Mouse (Mus musculus): Measurements from ENCODE around the gene Gdpgp1. TPM values are rescaled to one million over a fixed set of nuclear protein-coding genes. Genes with fewer than 3 reads are reported as not detected.

Gene Gdpgp1
- polyA plus RNA-seq, 1 experiment from 2014 or later: 4.5 TPM

GRCm38 (mm10) chr7:80267764-80268163, 35.1 kb downstream of the Gdpgp1 start:
- Histone ChIP-seq H3K27ac (ENCODE audit: low read depth) (no peak overlapping the region), H3K4me2 (ENCODE audit: low read length) (no peak overlapping the region), H3K4me3 (ENCODE audit: low read depth, low read length) (no peak overlapping the region), H3K27me3 (replicated peaks; ENCODE audit: control insufficient read depth, insufficient read depth, low read length) (no peaks in the 10 kb centered on the region), H3K36me3 (ENCODE audit: control insufficient read depth, insufficient read depth, low read length) (peaks cover 40% of the 10 kb centered on the region), H3K9ac (ENCODE audit: low read length) (no peak overlapping the region), H3K9me3 (ENCODE audit: control insufficient read depth, low read length) (no peaks in the 10 kb centered on the region), H3K4me1 (replicated peaks; ENCODE audit: control insufficient read depth, insufficient read depth, low read length) (peaks cover 4% of the 10 kb centered on the region)
- ATAC-seq (replicated peaks; ENCODE audit: low FRiP score, low TSS enrichment, low read depth) (no peak), DNase-seq (ENCODE audit: low spot score) (no peak)
- WGBS: 68% methylated on average over 1 of the region's 1 CpGs

- 3% methylated on average over 21 of the region's 21 CpGs for WGBS
- no peak within 1 kb of the TSS for H3K27ac ChIP-seq (ENCODE audit: low read depth)
Observed at GRCm38 (mm10) chr7:80268897-80269750, 36.5 kb downstream of the Gdpgp1 start, which contains the start of gene Vps33b. Vps33b (plus strand) TSS chr7:80269649.

GRCm38 (mm10) chr7:80269751-80270255, 37.1 kb downstream of the Gdpgp1 start:
- DNase-seq (ENCODE audit: low spot score) (no peak), ATAC-seq (replicated peaks; ENCODE audit: low FRiP score, low TSS enrichment, low read depth) (peak; percentile 45; the same call in 1 of the 2 replicates)
- Histone ChIP-seq H3K4me1 (replicated peaks; ENCODE audit: control insufficient read depth, insufficient read depth, low read length) (peaks cover 4% of the 10 kb centered on the region), H3K27ac (ENCODE audit: low read depth) (no peak overlapping the region), H3K27me3 (replicated peaks; ENCODE audit: control insufficient read depth, insufficient read depth, low read length) (no peaks in the 10 kb centered on the region), H3K36me3 (ENCODE audit: control insufficient read depth, insufficient read depth, low read length) (peaks cover 49% of the 10 kb centered on the region), H3K4me3 (ENCODE audit: low read depth, low read length) (peak overlapping the region; percentile 87), H3K4me2 (ENCODE audit: low read length) (peak overlapping the region; percentile 93), H3K9ac (ENCODE audit: low read length) (peak overlapping the region; percentile 78), H3K9me3 (ENCODE audit: control insufficient read depth, low read length) (peaks cover 8% of the 10 kb centered on the region)
- 1% methylated on average over 23 of the region's 23 CpGs for WGBS

More at GRCm38 (mm10) chr7:80268897-80269750, 36.5 kb downstream of the Gdpgp1 start, which contains the start of gene Vps33b:
- ATAC-seq (replicated peaks; ENCODE audit: low FRiP score, low TSS enrichment, low read depth) (peak; percentile 85), DNase-seq (ENCODE audit: low spot score) (peak; percentile 97)
- H3K27me3 ChIP-seq (replicated peaks; ENCODE audit: control insufficient read depth, insufficient read depth, low read length): no peaks in the 10 kb centered on the region
- peak within 1 kb of the TSS; percentile 78 for H3K9ac ChIP-seq (ENCODE audit: low read length)
- peak within 1 kb of the TSS; percentile 87 for H3K4me3 ChIP-seq (ENCODE audit: low read depth, low read length)
- H3K9me3 ChIP-seq (ENCODE audit: control insufficient read depth, low read length): peaks cover under 1% of the 10 kb centered on the region; the same call in 1 of the 2 replicates
- H3K4me2 ChIP-seq (ENCODE audit: low read length): peak within 1 kb of the TSS; percentile 93
- H3K4me1 ChIP-seq (replicated peaks; ENCODE audit: control insufficient read depth, insufficient read depth, low read length): peaks cover 4% of the 10 kb centered on the region
- H3K36me3 ChIP-seq (ENCODE audit: control insufficient read depth, insufficient read depth, low read length): peaks cover 49% of the 10 kb centered on the region

- WGBS: 89% methylated on average over 2 of the region's 2 CpGs
- Histone ChIP-seq H3K9me3 (ENCODE audit: control insufficient read depth, low read length) (peaks cover 12% of the 10 kb centered on the region), H3K4me3 (ENCODE audit: low read depth, low read length) (no peak overlapping the region), H3K36me3 (ENCODE audit: control insufficient read depth, insufficient read depth, low read length) (peaks cover 51% of the 10 kb centered on the region), H3K27me3 (replicated peaks; ENCODE audit: control insufficient read depth, insufficient read depth, low read length) (no peaks in the 10 kb centered on the region), H3K9ac (ENCODE audit: low read length) (no peak overlapping the region), H3K4me1 (replicated peaks; ENCODE audit: control insufficient read depth, insufficient read depth, low read length) (peaks cover 4% of the 10 kb centered on the region), H3K27ac (ENCODE audit: low read depth) (no peak overlapping the region), H3K4me2 (ENCODE audit: low read length) (no peak overlapping the region)
- DNase-seq (ENCODE audit: low spot score) (no peak), ATAC-seq (replicated peaks; ENCODE audit: low FRiP score, low TSS enrichment, low read depth) (no peak)
Observed at GRCm38 (mm10) chr7:80273456-80273855, 40.8 kb downstream of the Gdpgp1 start.

- no peak overlapping the region for H3K4me2 ChIP-seq (ENCODE audit: low read length)
- no peak for DNase-seq (ENCODE audit: low spot score)
- H3K9ac ChIP-seq (ENCODE audit: low read length): no peak overlapping the region
- no peaks in the 10 kb centered on the region for H3K4me1 ChIP-seq (replicated peaks; ENCODE audit: control insufficient read depth, insufficient read depth, low read length)
- H3K9me3 ChIP-seq (ENCODE audit: control insufficient read depth, low read length): peaks cover 12% of the 10 kb centered on the region
- no peak overlapping the region for H3K27ac ChIP-seq (ENCODE audit: low read depth)
- 95% methylated on average over 4 of the region's 4 CpGs for WGBS
- H3K36me3 ChIP-seq (ENCODE audit: control insufficient read depth, insufficient read depth, low read length): peaks cover 72% of the 10 kb centered on the region
- ATAC-seq (replicated peaks; ENCODE audit: low FRiP score, low TSS enrichment, low read depth): no peak
- H3K4me3 ChIP-seq (ENCODE audit: low read depth, low read length): no peak overlapping the region
- H3K27me3 ChIP-seq (replicated peaks; ENCODE audit: control insufficient read depth, insufficient read depth, low read length): no peaks in the 10 kb centered on the region
Observed at GRCm38 (mm10) chr7:80276374-80276773, 43.7 kb downstream of the Gdpgp1 start.

GRCm38 (mm10) chr7:80280032-80280431, 47.4 kb downstream of the Gdpgp1 start:
- H3K9ac ChIP-seq (ENCODE audit: low read length): no peak overlapping the region
- H3K27ac ChIP-seq (ENCODE audit: low read depth): no peak overlapping the region
- no peak overlapping the region for H3K4me3 ChIP-seq (ENCODE audit: low read depth, low read length)
- WGBS: 87% methylated on average over 10 of the region's 10 CpGs
- DNase-seq (ENCODE audit: low spot score) (no peak), ATAC-seq (replicated peaks; ENCODE audit: low FRiP score, low TSS enrichment, low read depth) (no peak)
- peaks cover 69% of the 10 kb centered on the region for H3K36me3 ChIP-seq (ENCODE audit: control insufficient read depth, insufficient read depth, low read length)
- H3K4me2 ChIP-seq (ENCODE audit: low read length): no peak overlapping the region
- no peaks in the 10 kb centered on the region for H3K4me1 ChIP-seq (replicated peaks; ENCODE audit: control insufficient read depth, insufficient read depth, low read length)
- H3K27me3 ChIP-seq (replicated peaks; ENCODE audit: control insufficient read depth, insufficient read depth, low read length): no peaks in the 10 kb centered on the region
- H3K9me3 ChIP-seq (ENCODE audit: control insufficient read depth, low read length): peaks cover 3% of the 10 kb centered on the region

GRCm38 (mm10) chr7:80280998-80281397, 48.3 kb downstream of the Gdpgp1 start:
- peaks cover 71% of the 10 kb centered on the region for H3K36me3 ChIP-seq (ENCODE audit: control insufficient read depth, insufficient read depth, low read length)

GRCm38 (mm10) chr7:80281646-80282045, 49.0 kb downstream of the Gdpgp1 start:
- Histone ChIP-seq H3K27me3 (replicated peaks; ENCODE audit: control insufficient read depth, insufficient read depth, low read length) (no peaks in the 10 kb centered on the region), H3K4me1 (replicated peaks; ENCODE audit: control insufficient read depth, insufficient read depth, low read length) (no peaks in the 10 kb centered on the region), H3K4me2 (ENCODE audit: low read length) (no peak overlapping the region), H3K9ac (ENCODE audit: low read length) (no peak overlapping the region), H3K4me3 (ENCODE audit: low read depth, low read length) (no peak overlapping the region), H3K27ac (ENCODE audit: low read depth) (no peak overlapping the region), H3K36me3 (ENCODE audit: control insufficient read depth, insufficient read depth, low read length) (peaks cover 71% of the 10 kb centered on the region), H3K9me3 (ENCODE audit: control insufficient read depth, low read length) (no peaks in the 10 kb centered on the region)
- DNase-seq (ENCODE audit: low spot score): no peak
- no peak for ATAC-seq (replicated peaks; ENCODE audit: low FRiP score, low TSS enrichment, low read depth)
- WGBS: 90% methylated on average over 3 of the region's 3 CpGs

More at GRCm38 (mm10) chr7:80280998-80281397, 48.3 kb downstream of the Gdpgp1 start:
- 93% methylated on average over 2 of the region's 2 CpGs for WGBS
- H3K9me3 ChIP-seq (ENCODE audit: control insufficient read depth, low read length): no peaks in the 10 kb centered on the region
- H3K4me1 ChIP-seq (replicated peaks; ENCODE audit: control insufficient read depth, insufficient read depth, low read length): no peaks in the 10 kb centered on the region
- DNase-seq (ENCODE audit: low spot score): no peak
- H3K27ac ChIP-seq (ENCODE audit: low read depth): no peak overlapping the region
- ATAC-seq (replicated peaks; ENCODE audit: low FRiP score, low TSS enrichment, low read depth): no peak
- H3K4me3 ChIP-seq (ENCODE audit: low read depth, low read length): no peak overlapping the region
- no peak overlapping the region for H3K4me2 ChIP-seq (ENCODE audit: low read length)
- no peaks in the 10 kb centered on the region for H3K27me3 ChIP-seq (replicated peaks; ENCODE audit: control insufficient read depth, insufficient read depth, low read length)
- no peak overlapping the region for H3K9ac ChIP-seq (ENCODE audit: low read length)

All from intestine, embryonic 14.5 days (tissue).